Mouse (Mus musculus): ENCODE measurements around the gene Adap1. TPM values are rescaled to one million over a fixed set of nuclear protein-coding genes. Genes with fewer than 3 reads are reported as not detected.
A peak's percentile ranks its signal among the peaks of the same experiment; 100 is the strongest.
"Not testable (repeated sequence)": the region's sequence is repeated elsewhere in the genome, so short reads cannot be mapped to it uniquely, and the experiment has no call there.

The Adap1 gene
- total RNA-seq, 2 experiments from 2014 or later, result 263 to 264 TPM

GRCm38 (mm10) chr5:139352317-139352716 lies 26.9 kb upstream of the Adap1 start, which contains the start of gene Cyp2w1:
TSS of gene Cyp2w1 (plus strand) at chr5:139352617.
- no peak for DNase-seq (ENCODE audit: low spot score in 2 of 2)

DNA sequence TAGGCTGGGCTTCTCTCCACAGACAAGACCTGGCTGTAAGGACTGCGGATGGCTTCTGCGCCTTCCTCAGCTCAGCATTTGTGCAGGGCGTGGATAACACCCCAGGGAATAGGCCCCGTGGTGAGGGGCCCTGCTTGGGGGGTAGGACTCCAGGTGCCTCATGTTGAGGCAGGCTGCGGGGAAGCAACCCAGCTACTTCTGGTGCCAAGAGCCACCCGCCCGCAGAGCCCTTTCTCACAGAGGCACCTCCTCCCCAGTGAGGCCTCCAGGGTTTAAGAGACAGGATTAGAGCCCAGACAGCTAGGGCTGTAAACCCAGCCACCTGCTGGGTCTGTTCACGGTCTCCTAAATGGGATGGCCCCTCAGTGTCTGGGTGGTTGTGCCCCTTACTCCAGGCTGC lies 26.2 kb upstream of the Adap1 start:
- no peak for DNase-seq (ENCODE audit: low spot score in 2 of 2)

- DNase-seq (ENCODE audit: low spot score in 2 of 2), result no peak
Measured at GRCm38 (mm10) chr5:139351134-139351533, 25.7 kb upstream of the Adap1 start, which contains the start of gene Cox19. TSS of gene Cox19 (minus strand) at chr5:139351418.

- no peak for DNase-seq (ENCODE audit: low spot score in 2 of 2)
Measured at GRCm38 (mm10) chr5:139349713-139350112, 24.3 kb upstream of the Adap1 start.

DNA sequence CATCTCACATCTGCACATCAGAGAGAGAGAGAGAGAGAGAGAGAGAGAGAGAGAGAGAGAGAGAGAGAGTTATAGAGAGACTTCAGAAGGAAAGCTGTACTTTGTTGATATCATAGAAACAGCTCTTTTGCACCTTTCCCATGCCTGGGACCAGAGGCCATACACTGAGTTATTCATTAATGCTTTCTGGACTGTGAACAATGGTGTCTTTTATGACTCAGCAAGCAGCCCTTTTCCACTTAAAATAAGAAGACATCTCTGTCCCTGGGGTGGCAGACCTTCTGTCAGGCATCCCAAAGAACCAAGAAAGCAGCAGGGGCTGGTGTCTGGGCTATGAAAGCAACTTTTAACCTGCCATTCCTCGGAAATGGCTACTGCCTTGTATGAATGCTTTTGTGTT lies 21.8 kb upstream of the Adap1 start:
- no peak for DNase-seq (ENCODE audit: low spot score in 2 of 2)

DNA sequence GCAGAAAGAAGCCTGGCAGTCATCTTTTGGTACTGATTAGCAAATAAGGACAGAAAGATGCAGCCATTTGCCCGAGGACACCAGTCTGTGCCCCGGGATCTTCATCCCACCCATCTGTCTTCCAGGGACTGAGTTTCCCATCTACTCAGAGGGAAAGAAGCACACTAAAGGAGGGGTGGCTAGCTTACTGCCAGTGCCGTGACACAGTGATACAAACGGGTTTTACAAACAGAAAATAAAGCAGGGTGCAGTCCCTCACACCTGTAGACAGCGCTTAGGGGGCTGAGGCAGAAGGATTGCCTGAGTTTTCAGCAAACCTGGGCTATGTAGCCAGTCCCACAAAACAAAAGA lies 19.9 kb upstream of the Adap1 start:
- DNase-seq (ENCODE audit: low spot score in 2 of 2), result no peak

DNA sequence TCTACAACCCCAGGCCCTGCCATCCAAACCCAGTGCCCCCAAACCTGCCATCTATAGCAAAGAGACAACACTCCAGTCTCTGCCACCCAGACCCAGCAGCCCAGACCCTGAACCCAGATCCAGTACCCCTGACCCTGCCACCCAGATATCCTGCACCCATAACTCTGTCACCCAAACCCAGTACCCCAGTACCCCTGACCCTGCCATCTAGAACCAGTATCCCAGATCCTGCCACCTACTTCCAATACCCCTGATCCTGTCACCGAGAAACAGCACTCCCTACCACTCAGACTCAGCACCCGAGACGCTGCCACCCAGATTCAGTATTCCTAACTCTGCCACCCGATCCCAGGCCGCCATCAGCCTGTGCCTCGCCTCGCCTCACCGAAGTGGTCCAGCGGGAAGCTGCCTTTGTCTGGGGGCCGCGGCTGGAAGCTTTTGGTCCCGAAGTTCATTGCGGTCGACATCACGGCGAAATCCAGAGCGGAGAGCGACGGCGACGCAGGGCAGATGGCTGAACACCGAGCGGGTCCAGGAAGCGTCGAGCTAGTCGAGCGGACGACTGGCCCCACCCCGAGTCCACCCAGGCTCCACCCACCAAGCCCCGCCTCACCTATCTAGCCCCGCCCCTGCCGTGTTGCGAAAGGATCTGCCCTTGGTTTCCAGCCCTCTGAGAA lies 19.4 kb upstream of the Adap1 start:
- peak; percentile 87 to 94 for DNase-seq (ENCODE audit: low spot score in 2 of 2)

DNA sequence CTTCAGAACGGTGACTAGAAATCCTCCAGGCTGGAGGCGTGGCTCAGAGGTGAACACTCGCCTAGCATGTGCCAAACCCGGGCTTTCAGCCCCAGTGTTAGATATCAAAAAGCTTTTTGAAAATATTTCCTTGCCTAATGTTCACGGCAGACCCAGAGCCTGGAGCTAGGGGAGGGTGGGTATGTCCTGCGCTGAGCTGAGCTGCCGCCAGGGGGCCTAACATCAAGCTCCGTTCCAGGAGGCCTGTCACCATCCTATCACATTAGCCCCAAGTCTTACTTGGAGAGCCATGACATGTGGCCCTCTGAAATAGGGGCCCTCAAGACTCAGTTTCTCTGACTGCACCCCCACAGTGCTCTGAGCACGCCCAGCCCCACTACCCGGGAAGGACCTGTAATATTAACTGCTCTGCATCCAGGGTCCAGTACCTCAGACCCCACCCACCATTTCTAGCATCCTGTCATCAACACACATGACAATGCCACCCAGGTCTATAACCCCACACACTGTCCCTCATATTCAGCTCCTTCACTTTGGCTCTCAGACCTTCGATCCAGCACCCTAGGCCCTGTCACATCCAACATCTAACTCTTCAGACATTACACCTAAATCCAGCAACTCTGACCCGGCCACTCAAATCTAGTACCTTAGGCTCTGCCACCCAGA lies 18.7 kb upstream of the Adap1 start:
- peak; percentile 72 to 74 for DNase-seq (ENCODE audit: low spot score in 2 of 2)

DNA sequence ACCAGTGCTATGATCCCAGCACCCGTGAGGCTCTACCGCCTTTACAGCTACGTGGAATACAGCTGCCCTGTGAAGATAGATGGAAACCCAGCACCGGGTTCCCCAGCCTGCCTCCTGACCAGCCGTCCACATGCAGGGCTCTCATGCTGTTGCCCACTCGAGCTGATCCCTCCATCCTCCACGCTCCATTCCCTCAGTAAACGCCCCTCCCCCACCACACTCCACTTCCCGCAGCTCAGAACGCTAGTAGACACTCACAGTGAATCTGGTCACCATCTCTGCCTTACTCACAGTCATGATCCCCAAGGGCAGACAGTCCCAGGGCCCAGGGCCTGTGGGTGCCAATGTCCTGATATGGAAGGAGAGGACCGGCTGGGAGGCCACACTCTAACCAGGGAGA lies 13.5 kb upstream of the Adap1 start:
- no peak for DNase-seq (ENCODE audit: low spot score in 2 of 2)

DNA sequence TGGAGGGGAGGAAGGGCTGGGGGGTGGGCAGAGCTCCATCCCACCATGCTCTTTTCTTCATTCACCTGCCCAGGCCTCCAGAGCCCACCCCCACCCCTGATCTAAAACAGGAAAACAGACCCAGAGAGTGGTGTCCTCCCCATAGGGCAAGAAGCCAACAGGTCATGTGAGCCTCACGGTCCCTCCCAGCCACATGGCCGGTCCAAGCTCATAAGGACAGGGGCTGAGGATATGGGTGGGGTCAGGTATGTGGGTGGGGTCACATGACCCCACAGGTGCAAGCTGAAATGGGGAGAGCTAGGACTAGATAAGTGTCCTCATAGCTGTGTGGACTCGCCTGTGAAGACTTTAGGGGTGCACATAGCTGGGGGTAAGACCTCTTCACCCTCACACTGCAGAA lies 13.0 kb upstream of the Adap1 start:
- DNase-seq (ENCODE audit: low spot score in 2 of 2), result no peak

GRCm38 (mm10) chr5:139337826-139338370 lies 12.5 kb upstream of the Adap1 start:
- no peak for DNase-seq (ENCODE audit: low spot score in 2 of 2)

- no peak for DNase-seq (ENCODE audit: low spot score in 2 of 2)
Measured at GRCm38 (mm10) chr5:139335634-139336033, 10.2 kb upstream of the Adap1 start.

DNA sequence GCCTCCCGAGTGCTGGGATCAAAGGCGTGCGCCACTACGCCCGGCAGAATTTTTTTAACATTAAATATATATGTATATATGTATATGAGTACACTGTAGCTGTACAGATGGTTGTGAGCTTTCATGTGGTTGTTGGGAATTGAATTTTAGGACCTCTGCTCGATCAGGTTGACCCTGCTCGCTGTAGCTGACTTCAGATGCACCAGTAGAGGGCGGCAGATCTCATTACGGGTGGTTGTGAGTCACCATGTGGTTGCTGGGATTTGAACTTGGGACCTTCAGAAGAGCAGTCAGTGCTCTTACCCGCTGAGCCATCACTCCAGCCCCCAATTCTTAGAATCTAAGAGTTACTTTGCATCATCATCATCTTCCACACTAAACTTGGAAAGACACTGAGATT lies 9.0 kb upstream of the Adap1 start:
- DNase-seq (ENCODE audit: low spot score in 2 of 2), result not testable (repeated sequence)

DNA sequence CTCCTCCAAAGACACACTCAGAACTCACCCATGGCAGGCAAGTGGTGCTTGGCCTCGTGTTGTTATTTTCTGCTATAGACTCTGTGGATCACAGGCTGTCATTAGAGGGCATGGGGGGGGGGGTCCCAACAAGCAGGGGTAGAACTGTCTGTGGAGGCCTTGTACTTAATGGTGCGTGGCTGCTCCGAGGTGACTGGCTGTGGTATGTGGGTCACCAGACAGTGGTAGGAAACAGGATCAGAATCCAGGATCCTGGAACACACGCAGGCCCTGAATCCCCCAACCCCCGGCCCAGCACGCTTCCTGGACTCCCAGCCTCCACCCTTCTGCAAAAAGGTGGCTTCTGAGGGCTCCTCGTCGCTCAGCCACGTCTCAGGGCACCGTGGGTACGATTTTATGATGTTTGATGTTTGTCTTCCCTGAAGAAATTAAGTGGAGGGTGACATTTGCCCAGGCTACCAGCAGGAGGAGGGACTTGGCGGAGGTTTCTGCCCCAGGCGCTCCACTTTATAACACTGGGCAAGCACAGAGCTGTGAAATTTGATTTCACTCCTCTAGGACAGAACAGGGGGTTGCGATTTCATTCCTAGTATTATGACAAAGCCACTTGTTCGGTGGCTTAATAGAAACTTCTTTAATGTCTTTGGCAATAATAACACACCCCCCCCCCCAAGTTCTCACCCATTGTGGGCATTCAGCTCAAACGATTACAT lies 8.0 kb upstream of the Adap1 start:
- DNase-seq (ENCODE audit: low spot score in 2 of 2), result no peak

DNA sequence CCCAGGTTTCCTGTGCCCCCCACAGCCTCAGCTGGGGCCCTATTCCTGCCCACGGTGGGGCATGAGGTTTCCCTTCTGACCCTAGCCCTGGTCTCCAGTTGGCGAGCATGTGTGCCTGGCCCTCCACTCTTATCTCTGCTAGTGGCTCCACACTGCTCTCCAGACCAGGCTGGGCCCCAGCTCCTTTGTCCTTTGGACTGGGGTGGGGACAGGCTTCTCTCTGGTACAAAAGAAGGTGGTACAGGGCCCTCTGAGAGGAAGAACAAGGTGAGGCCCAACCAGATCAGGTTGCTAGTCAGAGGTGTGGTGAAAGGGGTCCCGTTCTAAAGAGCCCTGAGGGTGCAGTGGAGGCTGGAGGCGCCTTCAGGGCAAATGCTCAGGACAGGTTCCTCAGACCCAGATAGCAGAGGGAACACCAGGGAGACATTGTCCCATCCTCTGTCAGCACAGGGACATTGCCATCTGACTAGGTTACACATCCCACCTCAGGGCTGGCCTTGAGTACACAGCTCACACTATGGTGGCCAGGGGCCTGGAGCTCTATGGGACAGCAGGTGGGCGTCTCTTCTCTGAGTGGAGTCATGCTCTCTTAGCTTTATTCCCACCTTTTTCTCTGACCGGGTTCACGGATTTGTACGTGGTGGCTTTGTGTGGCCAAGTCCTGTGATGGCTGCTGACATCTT lies 7.3 kb upstream of the Adap1 start:
- no peak for DNase-seq (ENCODE audit: low spot score in 2 of 2)

- DNase-seq (ENCODE audit: low spot score in 2 of 2), result peak; percentile 75 to 82
Measured at GRCm38 (mm10) chr5:139331742-139332141, 6.3 kb upstream of the Adap1 start.

- DNase-seq (ENCODE audit: low spot score in 2 of 2), result no peak
Measured at GRCm38 (mm10) chr5:139330766-139331165, 5.3 kb upstream of the Adap1 start.

DNA sequence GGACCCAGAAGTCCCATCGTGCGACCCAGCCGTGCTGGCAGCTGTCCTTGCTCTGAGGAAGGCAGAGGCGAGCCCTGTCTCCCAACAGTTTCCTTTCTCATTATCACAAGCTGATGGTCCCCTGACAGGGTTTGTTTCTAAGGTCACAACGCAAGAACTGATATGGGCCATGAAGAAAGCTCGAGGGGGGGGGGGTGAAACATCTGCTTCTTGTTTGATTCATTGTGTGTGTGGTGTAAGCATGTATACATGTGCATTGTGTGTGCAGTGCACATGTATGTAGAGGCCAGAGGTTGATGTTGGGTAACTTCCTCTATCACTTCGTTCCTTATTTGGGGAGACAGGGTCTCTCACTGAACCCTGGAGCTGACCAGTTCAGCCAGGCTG lies 2.2 kb upstream of the Adap1 start:
- no peak for DNase-seq (ENCODE audit: low spot score in 2 of 2)

GRCm38 (mm10) chr5:139326986-139327633 lies 1.7 kb upstream of the Adap1 start:
- DNase-seq (ENCODE audit: low spot score in 2 of 2), result no peak

DNA sequence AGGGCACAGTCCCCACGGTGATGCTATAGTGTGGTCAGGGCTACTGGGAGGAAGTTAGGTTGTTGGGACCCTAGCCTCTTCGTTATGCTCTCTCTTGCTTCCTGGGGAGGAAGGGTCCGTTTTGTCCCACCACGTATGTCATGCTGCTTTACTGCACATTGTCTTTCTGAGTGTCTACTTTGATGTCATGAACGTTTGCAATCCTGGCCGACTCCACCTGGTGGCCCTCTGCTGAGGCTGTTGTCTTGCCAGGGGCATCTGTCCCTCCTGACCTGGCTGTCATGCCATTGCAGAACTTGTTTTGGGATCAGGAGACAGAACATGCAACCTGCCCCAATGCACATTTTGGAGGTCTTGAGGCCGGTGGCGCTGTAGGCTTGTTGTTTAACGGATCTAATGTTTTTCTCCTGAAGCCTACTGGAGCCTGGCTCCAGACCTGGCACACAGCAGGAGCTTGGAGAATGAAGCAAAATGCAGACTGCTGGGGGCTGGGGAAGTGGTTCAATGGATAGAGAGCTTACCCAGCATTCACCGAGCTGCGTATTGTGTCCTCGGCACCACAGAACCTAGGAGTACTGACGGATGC lies 782 bp upstream of the Adap1 start:
- no peak for DNase-seq (ENCODE audit: low spot score in 2 of 2)
